Comparison of ENCODE assay signal across 8 mouse cellular contexts in the genomic region with DNA sequence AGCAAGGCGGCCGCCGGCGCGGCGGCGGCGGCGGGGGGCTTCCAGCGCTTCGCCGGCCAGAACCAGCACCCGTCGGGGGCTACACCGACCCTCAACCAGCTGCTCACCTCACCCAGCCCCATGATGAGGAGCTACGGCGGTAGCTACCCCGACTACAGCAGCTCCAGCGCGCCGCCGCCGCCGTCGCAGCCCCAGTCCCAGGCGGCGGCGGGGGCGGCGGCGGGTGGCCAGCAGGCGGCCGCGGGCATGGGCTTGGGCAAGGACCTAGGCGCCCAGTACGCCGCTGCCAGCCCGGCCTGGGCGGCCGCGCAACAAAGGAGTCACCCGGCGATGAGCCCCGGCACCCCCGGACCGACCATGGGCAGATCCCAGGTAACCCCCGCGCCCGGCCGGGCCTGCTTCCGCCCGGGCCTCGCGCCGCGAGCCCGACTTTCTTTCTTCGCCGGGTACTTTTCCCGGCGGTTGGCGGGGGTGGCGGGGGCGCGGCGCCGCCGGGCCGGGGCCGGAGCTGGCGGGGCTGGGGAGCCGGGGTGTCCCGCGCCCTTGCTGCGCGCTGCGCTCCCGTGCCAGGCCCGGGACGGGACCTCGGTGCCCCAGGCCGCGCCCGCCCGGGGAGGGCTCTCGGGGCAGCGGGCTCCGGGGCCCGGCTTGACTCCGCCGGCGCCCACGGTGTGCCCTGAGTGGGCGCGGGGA. TPM values are rescaled to one million over a fixed set of nuclear protein-coding genes. Genes with fewer than 3 reads are reported as not detected.
DNase-seq lines count a peak whose midpoint lies in the region; ATAC-seq lines count a peak whose summit lies in the region.

No protein-coding gene starts in this region.

- peak overlapping the region; percentile 99 for H3K9ac ChIP-seq in kidney, embryonic 15.5 days

- no peaks in the 10 kb centered on the region for H3K36me3 ChIP-seq in kidney, embryonic 15.5 days

- DNase-seq in CD4-positive, CD25-positive, alpha-beta regulatory T cell, adult 2 months (ENCODE audit: low read depth, low spot score): peak; percentile 64
- peak; percentile 73 for DNase-seq in NIH3T3 (ENCODE audit: low read depth)
- DNase-seq in embryo, embryonic 11 days: peak; percentile 68
- DNase-seq in heart, adult 9 months (ENCODE audit: low spot score in 2 of 2): peak; percentile 52 to 57
- peak; percentile 36 for DNase-seq in lung, postnatal 36 days
- peak; percentile 73 to 77 for DNase-seq in spleen, postnatal 10 days (ENCODE audit: low spot score in 2 of 2)
- no peak for DNase-seq in frontal cortex, postnatal 14 days (ENCODE audit: low spot score in 2 of 2)

- no peaks in the 10 kb centered on the region for H3K27me3 ChIP-seq in kidney, embryonic 15.5 days

- under 1% methylated on average over 84 of the region's 95 CpGs for WGBS in kidney, embryonic 15.5 days

- peak; percentile 21 for ATAC-seq in kidney, embryonic 15.5 days (replicated peaks; ENCODE audit: low FRiP score)

- peak overlapping the region; percentile 93 for H3K4me3 ChIP-seq in kidney, embryonic 15.5 days (replicated peaks)

- H3K4me2 ChIP-seq in kidney, embryonic 15.5 days: peak overlapping the region; percentile 75

- no peaks in the 10 kb centered on the region for H3K9me3 ChIP-seq in kidney, embryonic 15.5 days (replicated peaks)

- peak overlapping the region; percentile 100 for H3K27ac ChIP-seq in kidney, embryonic 15.5 days

- peaks cover 29% of the 10 kb centered on the region for H3K4me1 ChIP-seq in kidney, embryonic 15.5 days

RNA-seq across cellular contexts. Expression of a gene that starts 2.1 kb away (rescaled TPM):
- polyA plus RNA-seq in kidney, embryonic 15.5 days (2015; fragmentation: Nextera tagmentation; extraction: Ambion mirVana): 11.2 and 12.9 TPM in 2 replicates

Comparison
In these comparisons a context has a peak if more than half of its experiments do, and no peak if none do; other contexts are left out.
1. DNase-seq: peak in CD4-positive, CD25-positive, alpha-beta regulatory T cell, adult 2 months (single experiment), NIH3T3 (single experiment), embryo, embryonic 11 days (single experiment), heart, adult 9 months (2 of 2), lung, postnatal 36 days (single experiment) and spleen, postnatal 10 days (2 of 2); none in frontal cortex, postnatal 14 days (0 of 2).